Mouse (Mus musculus): ENCODE measurements at regions not wholly inside any gene's neighbourhood (a gene's known extent, or its start where the extent isn't known, plus 50 kb on each side); places are given as distances from the start of the nearest gene placed in this dataset.

GRCm38 (mm10) chr15:62190977-62191614, 1268.3 kb upstream of the A1bg start:
- no peak for DNase-seq (ENCODE audit: low spot score in 2 of 2)

GRCm38 (mm10) chr15:62190224-62190910, 1267.6 kb upstream of the A1bg start:
- DNase-seq (ENCODE audit: low spot score in 2 of 2) = no peak

- no peak for DNase-seq (ENCODE audit: low spot score in 2 of 2)
Observed at GRCm38 (mm10) chr15:62189565-62190181, 1266.9 kb upstream of the A1bg start.

- no peak for DNase-seq (ENCODE audit: low spot score in 2 of 2)
Observed at GRCm38 (mm10) chr15:62186548-62186947, 1263.7 kb upstream of the A1bg start.

- DNase-seq (ENCODE audit: low spot score in 2 of 2) = no peak
Observed at GRCm38 (mm10) chr15:62183803-62184202, 1261.0 kb upstream of the A1bg start.

- no peak for DNase-seq (ENCODE audit: low spot score in 2 of 2)
Observed at GRCm38 (mm10) chr15:62181454-62181910, 1258.7 kb upstream of the A1bg start.

GRCm38 (mm10) chr15:62180718-62181117, 1257.9 kb upstream of the A1bg start:
- DNase-seq (ENCODE audit: low spot score in 2 of 2) = no peak

- no peak for DNase-seq (ENCODE audit: low spot score in 2 of 2)
Observed at GRCm38 (mm10) chr15:62179801-62180200, 1257.0 kb upstream of the A1bg start.

- no peak for DNase-seq (ENCODE audit: low spot score in 2 of 2)
Observed at GRCm38 (mm10) chr15:62178568-62178967, 1255.8 kb upstream of the A1bg start.

- DNase-seq (ENCODE audit: low spot score in 2 of 2) = no peak
Observed at GRCm38 (mm10) chr15:62177768-62178410, 1255.1 kb upstream of the A1bg start.

GRCm38 (mm10) chr15:62176076-62176475, 1253.3 kb upstream of the A1bg start:
- no peak for DNase-seq (ENCODE audit: low spot score in 2 of 2)

- no peak for DNase-seq (ENCODE audit: low spot score in 2 of 2)
Observed at GRCm38 (mm10) chr15:62173633-62174543, 1251.1 kb upstream of the A1bg start.

GRCm38 (mm10) chr15:62171632-62172031, 1248.8 kb upstream of the A1bg start:
- DNase-seq (ENCODE audit: low spot score in 2 of 2) = no peak

GRCm38 (mm10) chr15:62171167-62171566, 1248.4 kb upstream of the A1bg start:
- no peak for DNase-seq (ENCODE audit: low spot score in 2 of 2)

- DNase-seq (ENCODE audit: low spot score in 2 of 2) = no peak
Observed at GRCm38 (mm10) chr15:62170337-62170736, 1247.5 kb upstream of the A1bg start.

GRCm38 (mm10) chr15:62169591-62170019, 1246.8 kb upstream of the A1bg start:
- DNase-seq (ENCODE audit: low spot score in 2 of 2) = no peak

GRCm38 (mm10) chr15:62168958-62169590, 1246.3 kb upstream of the A1bg start:
- no peak for DNase-seq (ENCODE audit: low spot score in 2 of 2)

- no peak for DNase-seq (ENCODE audit: low spot score in 2 of 2)
Observed at GRCm38 (mm10) chr15:62168522-62168921, 1245.7 kb upstream of the A1bg start.

- no peak for DNase-seq (ENCODE audit: low spot score in 2 of 2)
Observed at GRCm38 (mm10) chr15:62166786-62167185, 1244.0 kb upstream of the A1bg start.

- no peak for DNase-seq (ENCODE audit: low spot score in 2 of 2)
Observed at GRCm38 (mm10) chr15:62165826-62166500, 1243.2 kb upstream of the A1bg start.
